Mouse (Mus musculus): Measurements from ENCODE around the gene Ly6g6f. TPM values are rescaled to one million over a fixed set of nuclear protein-coding genes. Genes with fewer than 3 reads are reported as not detected.
"Not testable (repeated sequence)": the region's sequence is repeated elsewhere in the genome, so short reads cannot be mapped to it uniquely, and the experiment has no call there.

Gene Ly6g6f
- total RNA-seq, 4 experiments from 2014 or later: 0.50 to 0.54 TPM; not detected in 2

- no peak for DNase-seq (ENCODE audit: low spot score in 2 of 2)
These were observed 29.5 kb downstream of the Ly6g6f start for GRCm38 (mm10) chr17:35055691-35056495.

GRCm38 (mm10) chr17:35052271-35052798, 33.1 kb downstream of the Ly6g6f start:
- no peak for DNase-seq (ENCODE audit: low spot score in 2 of 2)

- DNase-seq (ENCODE audit: low spot score in 2 of 2): no peak
These were observed 34.0 kb downstream of the Ly6g6f start for GRCm38 (mm10) chr17:35051156-35052086.

GRCm38 (mm10) chr17:35050126-35050750, 35.2 kb downstream of the Ly6g6f start:
- no peak for DNase-seq (ENCODE audit: low spot score in 2 of 2)

DNA sequence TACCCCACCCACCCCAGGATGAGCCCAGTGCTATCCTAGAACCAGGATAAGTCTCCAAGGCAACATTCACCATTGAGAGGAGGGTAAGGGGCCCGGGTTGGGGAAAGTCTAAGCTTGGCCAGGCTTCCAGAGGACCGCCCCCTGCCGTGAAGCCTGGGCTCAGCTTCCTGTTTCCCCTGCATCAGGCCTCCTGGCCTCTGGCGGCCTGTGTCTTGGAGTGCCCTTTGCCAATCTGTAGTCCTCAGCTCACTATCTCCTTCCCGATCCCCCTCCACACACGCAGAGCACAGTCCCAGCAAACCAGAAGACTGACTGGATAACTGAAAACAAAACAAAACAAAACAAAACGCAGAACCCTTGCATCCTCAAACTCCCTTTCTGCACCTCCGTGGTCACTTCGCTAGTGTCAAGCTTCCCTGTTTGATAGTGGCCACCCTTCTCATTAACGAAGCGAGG, 35.8 kb downstream of the Ly6g6f start, which contains the start of gene Clic1:
Gene Clic1 (plus strand): TSS at position 406 of the 456 bp plus-strand sequence.
- no peak for DNase-seq (ENCODE audit: low spot score in 2 of 2)

DNA sequence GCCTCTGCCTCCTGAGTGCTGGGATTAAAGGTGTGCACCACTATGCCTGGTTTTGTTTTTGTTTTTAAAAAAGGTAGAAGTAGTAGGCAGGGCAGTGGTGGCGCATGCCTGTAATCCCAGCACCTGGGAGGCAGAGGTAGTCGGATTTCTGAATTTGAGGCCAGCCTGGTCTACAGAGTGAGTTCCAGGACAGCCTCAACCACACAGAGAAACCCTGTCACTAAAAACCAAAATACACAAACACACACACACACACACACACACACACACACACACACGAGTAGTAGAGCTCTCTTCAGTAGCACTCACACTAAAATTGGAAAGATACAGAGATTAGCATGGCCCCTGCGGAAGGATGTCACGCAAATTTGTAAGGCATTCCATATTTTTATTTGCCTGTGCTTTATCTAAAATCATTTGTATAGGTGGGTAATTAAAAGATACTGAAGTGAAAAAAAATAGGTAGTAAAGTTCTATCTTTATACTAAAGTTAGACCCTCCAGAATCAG, 36.4 kb downstream of the Ly6g6f start:
- DNase-seq (ENCODE audit: low spot score in 2 of 2): no peak

DNA sequence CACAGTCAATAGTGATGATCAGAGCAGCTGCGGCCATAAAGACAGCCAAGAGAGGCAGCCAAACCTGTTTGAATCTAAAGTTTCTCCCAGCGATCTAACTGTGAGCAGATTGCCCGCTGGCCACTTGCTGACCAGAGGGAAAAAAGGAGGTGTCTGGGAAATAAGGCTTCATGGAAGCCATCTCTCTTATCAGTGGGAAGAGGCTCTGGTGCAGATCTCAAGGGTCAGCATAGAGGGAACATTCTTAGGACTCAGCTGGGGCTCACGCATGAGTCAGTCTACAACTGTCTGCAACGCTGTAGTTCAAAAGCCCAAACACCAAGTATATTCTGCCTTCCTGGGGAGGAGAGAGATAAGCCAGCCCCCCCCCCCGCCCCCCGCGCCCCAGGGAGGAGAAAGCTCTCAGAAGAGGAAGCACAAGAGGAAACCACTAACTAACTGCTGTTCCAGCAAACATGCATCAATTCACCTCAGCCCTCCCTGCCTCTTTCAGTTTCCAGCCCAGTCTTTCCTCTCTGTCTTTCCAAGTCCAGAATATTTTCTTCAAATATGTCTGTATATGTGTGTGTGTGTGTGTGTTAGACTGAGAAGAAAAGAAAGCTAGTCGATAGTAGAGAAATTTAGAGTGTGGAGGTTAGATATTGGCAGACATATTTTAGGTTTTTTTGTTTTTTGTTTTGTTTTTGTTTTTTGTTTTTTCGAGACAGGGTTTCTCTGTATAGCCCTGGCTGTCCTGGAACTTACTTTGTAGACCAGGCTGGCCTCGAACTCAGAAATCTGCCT, 37.1 kb downstream of the Ly6g6f start:
- no peak for DNase-seq (ENCODE audit: low spot score in 2 of 2)

DNA sequence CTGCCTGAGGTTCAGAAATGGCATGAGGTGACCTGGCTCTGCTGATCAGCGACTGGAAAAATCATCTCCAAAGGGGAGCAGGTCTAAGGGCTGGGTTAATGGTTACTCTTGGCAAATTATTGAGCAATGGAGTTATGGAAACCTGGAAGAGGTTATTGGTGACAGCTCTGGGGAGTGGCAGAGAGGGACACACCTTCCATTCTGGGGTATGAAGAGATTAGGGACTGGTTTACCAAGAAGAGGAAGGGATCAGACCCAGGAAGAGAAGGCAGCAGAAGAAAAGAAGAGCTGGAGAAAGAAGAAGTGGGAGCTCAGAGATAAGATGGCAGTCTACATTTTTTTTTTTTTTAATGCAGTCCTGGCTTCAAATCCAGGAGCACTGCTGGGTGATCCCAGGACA, 37.7 kb downstream of the Ly6g6f start:
- DNase-seq (ENCODE audit: low spot score in 2 of 2): no peak

DNA sequence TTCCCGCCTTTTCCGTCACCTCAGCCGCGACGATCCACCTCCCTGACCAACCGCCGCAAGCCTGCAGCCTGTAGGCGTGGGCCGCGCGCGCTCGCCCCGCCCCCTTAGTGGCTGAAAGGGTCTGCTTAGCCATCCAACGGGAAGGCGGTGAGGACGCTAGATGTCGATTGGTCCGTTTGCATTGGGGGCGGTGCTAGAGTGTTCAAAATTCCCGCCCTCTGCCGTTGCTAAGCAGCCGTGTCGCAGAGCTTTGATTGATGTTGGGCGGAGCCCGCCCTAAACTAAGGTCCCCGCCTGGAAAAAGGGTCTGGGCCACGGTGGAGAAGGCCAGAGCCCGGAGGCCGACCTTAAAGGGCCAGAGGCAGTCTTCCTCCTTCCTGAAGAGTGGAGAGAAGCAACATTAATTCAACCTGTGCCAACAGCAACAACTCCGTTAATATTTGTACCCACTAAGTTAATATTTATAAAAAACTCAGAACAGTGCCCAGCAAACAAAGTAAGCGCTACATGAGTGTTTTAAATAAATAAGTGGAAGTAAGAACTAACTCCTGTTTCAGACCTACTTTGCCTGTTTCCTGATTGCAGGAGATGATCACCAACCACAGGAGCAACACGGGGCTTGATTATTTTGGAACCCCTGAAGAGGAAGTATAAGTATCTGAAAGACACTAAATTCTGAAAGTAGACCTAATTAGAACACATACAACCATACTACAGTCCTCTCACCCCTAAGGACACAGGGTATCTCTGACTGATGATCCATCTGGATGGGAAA, 38.5 kb downstream of the Ly6g6f start, which contains the start of gene Msh5:
Gene Msh5 (minus strand): TSS at position 65 of the 775 bp plus-strand sequence.
- peak; percentile 85 to 93 for DNase-seq (ENCODE audit: low spot score in 2 of 2)

GRCm38 (mm10) chr17:35045807-35046680, 39.4 kb downstream of the Ly6g6f start:
- no peak for DNase-seq (ENCODE audit: low spot score in 2 of 2)

DNA sequence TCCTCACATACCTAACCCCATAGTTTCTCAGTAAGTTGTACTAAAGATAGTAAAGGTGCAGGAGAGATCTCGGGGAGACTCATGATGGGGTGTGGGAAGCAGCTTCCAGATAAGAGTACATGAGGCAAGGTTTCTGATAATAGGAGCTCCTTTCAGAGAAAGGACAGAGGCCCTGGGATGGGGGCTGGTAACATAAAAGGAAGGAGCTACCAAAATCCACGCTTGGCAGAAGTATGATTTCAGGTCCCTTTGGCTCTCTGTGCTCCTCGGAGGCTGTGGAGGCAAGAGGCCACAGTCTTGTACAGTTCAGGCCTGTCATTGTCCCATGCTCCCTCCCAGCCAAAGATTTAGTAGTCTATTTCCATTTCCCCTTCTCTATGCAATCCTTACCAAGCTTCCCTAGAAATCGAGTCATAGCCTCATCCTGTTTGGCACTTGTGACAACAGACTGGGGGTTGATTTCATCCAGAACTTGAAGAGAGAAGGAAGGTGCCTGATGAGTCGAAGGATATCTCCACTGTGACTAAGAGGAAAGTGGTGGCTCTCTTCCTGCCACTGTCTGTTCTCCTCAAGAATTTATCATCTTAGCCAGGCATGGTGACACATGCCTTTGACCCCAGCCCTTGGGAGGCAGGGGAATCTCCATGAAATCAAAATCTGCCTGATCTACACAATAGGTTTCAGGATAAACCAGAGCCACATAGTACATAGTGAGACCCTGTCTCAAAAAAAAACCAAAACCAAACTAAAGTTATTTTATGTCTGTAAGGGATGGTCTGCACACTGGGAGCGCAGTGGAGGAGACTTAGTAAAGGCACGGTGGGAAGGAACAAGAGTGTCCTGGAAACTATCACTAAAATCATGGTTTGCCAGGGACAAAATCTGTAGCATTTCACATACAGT, 40.3 kb downstream of the Ly6g6f start:
- no peak for DNase-seq (ENCODE audit: low spot score in 2 of 2)

DNA sequence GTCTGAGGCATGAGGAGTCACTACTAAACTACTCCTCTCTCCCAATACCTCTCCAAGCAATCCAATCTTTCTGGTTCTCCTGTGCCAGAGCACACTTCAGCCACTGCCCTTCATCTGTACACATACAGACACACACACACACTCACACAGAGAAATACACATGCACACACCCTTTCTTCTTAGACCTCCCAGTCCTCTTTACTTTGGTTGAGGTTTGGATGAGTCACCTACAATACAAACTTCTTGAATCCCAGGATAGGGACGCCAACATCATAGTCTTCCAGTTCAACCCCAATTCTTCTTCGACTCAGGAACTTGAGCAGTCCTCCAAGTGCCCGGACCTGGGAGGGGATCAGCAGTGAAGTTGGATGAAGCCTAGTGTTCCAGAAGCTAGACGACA, 41.6 kb downstream of the Ly6g6f start:
- DNase-seq (ENCODE audit: low spot score in 2 of 2): no peak

DNA sequence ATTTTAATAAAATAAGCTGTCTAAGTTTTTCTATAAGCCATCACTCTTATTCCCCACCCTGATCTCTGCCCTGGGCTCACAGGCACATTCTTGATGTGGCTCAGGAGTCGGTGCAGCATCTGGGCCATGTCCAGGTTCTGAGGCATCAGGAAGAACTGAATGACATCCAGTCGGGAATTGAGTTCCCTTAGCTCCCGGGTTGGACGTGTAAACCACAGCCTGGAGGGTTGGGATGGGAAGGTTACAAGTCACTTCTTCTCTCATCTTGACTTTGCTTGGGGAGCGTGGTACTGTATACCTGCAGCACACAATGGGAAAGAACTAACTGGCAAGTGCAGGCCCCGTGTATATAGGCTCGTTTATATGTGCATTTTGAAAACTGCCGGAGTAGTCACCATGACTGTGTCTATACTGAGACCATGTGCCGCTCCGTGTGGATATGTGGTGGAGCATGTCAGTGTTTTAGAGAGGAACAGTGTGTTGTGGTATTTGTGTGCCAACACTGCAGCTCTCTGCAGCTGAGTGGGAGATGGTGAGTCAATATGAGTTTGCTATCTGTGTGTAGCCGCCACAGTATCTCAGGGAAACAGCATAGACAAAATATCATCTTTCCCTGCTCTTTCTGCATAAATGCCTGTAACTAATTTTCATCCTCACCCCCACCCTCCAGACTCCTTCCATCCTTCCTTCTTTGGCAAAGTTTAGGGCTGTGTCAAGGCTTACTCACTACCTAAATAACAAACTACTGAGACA, 46.1 kb downstream of the Ly6g6f start:
- peak in 1 of 2 experiments; percentile 55 for DNase-seq (ENCODE audit: low spot score in 2 of 2)

DNA sequence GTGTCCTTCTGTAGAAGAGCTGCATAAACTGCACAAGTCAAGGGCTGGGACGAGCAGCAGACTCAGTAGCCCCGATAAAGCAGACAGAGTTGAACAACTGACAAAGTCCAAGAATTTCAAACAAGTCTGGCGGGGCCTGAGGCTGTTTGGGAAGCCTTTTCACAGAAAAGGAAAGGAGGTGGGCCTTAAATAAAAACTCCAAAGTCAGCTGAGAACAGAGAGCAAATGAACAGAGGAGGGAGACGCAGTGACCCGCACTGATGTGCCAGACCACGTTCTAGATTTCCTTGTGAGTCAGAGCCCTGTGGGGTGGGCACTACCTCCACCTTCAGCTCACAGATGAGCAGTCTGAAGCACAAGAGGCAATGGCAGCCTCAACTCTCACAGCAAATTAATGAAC, 50.5 kb downstream of the Ly6g6f start:
- no peak for DNase-seq (ENCODE audit: low spot score in 2 of 2)

- DNase-seq (ENCODE audit: low spot score in 2 of 2): not testable (repeated sequence)
These were observed 51.7 kb downstream of the Ly6g6f start for GRCm38 (mm10) chr17:35033703-35034102.

- DNase-seq (ENCODE audit: low spot score in 2 of 2): no peak
These were observed 53.0 kb downstream of the Ly6g6f start for GRCm38 (mm10) chr17:35032323-35032870.
